Mouse (Mus musculus) erythroid progenitor cell, adult 5-6 weeks (primary cell): Measurements from ENCODE around the gene Gng8. TPM values are rescaled to one million over a fixed set of nuclear protein-coding genes. Genes with fewer than 3 reads are reported as not detected.

Experiments
- ATAC-seq: replicated peaks from 2 replicates; pipeline ENCODE4 v1.8.0; 2016; ENCODE audit warnings: moderate number of reproducible peaks, mild to moderate bottlenecking, moderate TSS enrichment, inconsistent platforms; ENCODE audit not compliant: poor library complexity, low FRiP score, severe bottlenecking
- total RNA-seq, 2 experiments: library from RNA; stranded (forward) in 1 of 2; stranded (reverse) in 1 of 2; fragments of 150-400 nt in 1 of 2; fragments of 186-747, 209-891 nt in 1 of 2; gene quantifications; 2 replicates each; pipeline versions ENCODE4 v1.2.3 to v1.2.4; 2015 to 2017; ENCODE audit warnings: low replicate concordance in 2 of 2

Gene Gng8
- total RNA-seq (2015; ENCODE audit: low replicate concordance) = not detected in 2 replicates
- not detected in 2 replicates for total RNA-seq (2017; ENCODE audit: low replicate concordance)

DNA sequence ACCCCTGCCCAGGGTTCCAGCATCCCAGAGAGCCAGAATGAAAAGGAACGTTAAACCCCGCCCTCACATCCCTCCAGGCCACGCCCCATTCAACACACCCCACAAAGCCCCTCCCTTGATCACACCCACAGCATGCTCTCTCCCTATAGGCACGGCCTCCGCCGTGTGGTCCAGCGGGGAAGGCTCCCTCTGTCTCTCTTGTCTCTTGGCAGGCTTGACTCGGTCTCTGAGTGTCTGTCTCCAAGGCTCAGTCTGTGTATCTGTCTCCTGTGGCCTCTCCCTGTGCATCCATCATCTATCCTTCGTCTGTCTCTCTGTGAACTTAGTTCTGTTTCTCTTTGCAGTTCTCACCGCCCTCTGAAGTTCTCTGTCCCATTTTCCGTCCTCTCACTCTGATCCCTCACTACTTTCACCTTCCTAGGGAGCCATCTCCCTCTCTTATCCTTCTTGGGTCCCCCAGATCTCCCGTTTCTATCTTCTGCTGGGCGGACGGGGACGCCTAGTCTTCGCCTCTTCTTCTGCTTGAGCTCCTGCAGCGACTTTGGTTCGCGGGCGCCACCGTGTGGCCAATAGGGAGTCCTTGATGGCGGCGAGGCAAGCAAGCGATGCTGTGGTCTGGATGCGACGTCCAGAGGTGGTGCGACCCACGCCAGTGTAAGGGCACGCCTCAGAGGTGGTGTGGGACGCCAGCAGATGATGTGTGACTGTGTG, at the start of gene Gng8:
Gene Gng8, plus strand, starts transcription at position 146 of the 711 bp plus-strand sequence.
- peak; percentile 79 for ATAC-seq

DNA sequence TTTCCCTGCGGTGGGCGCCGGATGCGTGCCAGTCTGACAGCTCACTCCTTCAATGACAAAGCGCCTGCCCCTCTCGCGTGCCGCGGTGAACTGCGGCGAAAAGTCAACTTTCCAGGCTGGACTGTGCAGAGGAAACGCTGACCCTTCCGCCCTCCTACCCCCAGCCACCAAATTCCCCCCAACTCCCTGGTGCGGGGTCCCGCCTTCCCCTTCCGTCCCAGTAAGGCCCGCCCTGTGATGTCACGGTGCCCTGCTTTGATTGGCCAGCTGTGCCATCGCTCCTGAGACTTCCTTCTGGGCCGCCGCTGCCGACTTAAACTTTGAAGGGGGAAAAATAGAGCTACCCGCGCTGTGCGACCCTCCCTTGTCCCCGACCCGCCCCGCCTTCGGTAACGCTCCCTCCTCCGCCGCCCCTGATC, 48.9 kb upstream of the Gng8 start, which contains the start of gene Prkd2:
Gene Prkd2, plus strand, starts transcription at position 258 of the 419 bp plus-strand sequence.
- peak; percentile 87 for ATAC-seq

DNA sequence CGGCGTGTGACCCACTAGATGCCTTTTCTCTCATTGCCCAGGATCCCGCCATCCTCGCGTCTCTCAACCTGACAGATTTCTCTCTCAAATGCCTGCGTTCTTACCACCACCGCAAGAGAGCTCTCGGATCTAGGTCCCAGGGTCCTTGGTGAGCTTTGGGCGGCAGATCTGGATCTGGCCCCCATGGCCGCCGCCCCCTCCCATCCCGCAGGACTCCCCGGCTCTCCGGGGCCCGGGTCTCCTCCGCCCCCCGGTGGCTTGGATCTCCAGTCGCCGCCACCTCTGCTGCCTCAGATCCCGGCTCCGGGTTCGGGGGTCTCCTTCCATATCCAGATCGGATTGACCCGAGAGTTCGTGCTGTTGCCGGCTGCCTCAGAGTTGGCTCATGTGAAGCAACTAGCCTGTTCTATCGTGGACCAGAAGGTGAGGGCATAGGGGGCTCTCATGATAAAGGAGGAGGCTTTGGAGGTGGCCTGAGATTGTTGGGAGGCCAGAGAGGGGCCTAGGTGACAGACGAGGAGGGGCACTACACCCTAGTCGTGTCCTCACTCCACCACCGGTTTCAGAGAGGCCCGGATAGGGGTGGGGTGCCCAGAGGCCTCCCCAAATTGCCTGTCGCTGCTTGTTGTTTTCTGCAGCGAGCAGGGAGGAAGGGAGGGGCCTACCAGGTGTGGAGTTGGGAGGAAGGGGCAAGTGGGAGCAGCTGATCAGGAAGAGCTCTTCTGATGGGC, 48.0 kb upstream of the Gng8 start:
- no peak for ATAC-seq

DNA sequence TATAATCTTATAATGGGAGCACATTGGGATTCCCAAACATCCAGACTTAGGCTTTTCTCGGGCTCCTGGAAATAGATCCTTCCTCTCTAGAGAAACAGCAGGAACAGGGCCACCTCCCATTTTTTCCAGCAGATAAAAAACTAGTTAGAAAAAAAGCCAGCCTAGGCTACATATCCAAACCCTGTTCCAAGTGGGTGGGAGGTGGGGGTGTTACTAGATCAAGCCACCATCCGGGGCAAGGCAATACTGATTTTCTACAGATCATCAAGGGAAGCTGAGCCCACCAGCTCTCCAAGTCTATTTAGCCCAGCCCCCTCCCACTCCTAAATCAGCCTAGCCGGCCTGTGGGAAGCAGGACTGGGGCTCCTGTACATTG, 46.9 kb upstream of the Gng8 start:
- no peak for ATAC-seq

DNA sequence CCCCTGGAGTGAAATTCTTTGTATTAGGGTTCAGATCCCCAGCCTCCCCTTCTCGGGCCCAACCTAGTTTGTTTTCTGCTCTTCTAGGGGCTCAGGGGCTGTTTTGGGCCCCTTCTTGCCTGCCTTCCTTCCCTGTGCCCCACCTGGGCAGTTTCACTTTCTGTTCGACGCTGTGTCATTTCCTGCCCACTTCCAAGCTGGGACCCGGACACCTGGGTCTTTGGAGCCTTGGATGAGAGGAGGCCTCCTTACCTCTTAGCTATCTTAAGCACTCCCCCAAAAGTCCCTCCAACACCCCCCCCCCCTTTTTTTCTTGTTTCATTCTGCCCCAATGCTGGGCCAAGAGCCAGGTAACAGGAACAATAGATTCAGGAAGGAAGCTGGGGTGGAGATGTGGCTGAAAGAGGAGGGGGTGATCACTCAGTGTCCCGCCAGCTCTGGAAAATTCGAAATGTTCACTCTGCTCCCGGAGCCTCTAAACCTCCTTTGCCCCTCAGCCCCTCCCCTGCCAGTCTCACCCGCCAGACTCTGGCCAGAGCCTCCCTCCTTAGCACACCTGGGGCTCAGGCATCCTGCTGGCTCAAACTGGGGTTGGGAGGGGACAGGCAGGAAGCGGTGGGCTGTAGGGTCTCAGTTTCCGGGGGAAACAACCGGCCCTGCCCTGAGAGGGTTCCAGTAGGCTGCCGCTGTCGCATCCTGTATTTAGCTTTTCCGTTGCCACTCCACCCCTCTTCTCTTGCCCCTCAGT, 46.3 kb upstream of the Gng8 start:
- 0 out of 2 replicates have a peak, but pooled peaks have one; percentile 28 for ATAC-seq

DNA sequence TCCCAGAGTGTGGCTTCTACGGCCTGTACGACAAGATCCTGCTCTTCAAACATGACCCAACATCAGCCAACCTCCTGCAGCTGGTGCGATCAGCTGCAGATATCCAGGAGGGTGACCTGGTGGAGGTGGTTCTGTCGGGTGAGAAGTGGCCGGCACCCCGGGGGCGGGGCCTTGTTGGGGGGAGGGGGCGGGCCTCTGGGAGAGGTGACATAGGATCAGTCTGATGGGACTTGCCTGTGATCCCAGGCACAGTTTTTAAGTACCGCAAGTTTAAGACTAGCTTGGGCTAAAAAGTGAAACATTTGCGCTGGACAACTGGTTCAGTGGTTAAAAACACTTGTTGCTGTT, 45.8 kb upstream of the Gng8 start:
- ATAC-seq = no peak

DNA sequence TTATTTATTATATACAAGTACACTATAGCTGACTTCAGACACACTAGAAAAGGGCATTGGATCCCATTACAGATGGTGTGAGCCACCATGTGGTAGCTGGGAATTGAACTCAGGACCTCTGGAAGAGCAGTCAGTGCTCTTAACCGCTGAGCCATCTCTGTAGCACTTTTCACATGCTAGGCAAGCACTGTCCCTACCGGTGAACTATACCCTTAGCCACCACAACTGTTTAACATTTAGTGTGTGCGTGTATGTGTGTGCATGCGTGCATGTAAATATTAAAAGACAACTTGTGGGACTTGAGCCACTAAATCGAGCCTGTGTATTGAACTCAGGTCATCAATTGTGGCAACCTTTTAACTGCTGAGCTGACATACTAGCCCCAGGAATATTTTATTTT, 44.8 kb upstream of the Gng8 start:
- no peak for ATAC-seq

DNA sequence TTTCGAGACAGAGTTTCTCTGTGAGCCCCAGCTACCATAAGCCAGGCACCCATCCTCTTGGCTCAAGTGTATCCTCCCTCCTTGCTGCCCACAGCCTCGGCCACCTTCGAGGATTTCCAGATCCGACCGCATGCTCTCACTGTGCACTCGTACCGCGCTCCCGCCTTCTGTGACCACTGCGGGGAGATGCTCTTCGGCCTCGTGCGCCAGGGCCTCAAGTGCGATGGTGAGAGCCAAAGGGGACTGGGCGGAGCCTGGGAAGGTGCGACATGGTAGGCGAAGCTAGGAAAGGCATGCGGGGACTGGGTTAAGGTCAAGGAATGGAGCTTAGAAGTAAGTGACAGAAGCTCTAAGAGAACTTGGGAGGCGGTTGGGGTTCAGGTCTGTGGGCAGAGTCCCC, 44.1 kb upstream of the Gng8 start:
- ATAC-seq = no peak

DNA sequence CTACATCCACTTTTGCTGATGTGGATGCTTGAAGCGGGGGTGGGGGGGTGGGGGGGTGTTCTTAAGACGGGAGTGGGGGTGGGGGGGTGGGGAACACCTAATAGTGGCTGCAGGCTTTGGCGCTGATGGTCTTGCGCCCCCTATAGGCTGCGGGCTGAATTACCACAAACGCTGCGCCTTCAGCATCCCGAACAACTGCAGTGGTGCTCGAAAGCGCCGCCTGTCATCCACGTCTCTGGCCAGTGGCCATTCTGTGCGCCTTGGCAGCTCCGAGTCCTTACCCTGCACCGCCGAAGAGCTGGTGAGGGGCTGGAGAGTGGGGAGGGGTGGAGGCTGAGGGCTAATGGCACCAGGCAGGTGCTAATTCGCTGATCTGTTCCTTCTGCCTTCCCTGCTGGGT, 43.0 kb upstream of the Gng8 start:
- no peak for ATAC-seq

DNA sequence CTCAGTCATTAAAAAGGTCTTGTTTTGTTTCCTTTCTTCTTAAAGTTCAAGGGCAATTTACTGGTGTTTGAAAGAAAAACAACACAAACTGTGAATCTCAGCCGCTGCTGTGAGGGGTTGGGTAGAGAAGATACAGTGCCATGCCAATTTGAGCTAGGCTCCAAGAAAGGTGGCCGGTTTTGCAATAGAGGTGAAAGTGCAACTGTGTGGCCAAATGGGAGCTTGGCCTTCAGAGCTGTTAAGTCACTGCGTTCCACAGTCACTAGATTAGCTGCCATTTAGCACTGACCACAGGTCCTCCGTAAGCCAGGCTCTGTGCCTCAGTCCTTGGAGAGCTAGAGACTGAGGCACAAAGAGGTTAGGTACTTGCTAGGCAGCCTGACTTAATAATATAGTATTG, 40.0 kb upstream of the Gng8 start:
- ATAC-seq = no peak

DNA sequence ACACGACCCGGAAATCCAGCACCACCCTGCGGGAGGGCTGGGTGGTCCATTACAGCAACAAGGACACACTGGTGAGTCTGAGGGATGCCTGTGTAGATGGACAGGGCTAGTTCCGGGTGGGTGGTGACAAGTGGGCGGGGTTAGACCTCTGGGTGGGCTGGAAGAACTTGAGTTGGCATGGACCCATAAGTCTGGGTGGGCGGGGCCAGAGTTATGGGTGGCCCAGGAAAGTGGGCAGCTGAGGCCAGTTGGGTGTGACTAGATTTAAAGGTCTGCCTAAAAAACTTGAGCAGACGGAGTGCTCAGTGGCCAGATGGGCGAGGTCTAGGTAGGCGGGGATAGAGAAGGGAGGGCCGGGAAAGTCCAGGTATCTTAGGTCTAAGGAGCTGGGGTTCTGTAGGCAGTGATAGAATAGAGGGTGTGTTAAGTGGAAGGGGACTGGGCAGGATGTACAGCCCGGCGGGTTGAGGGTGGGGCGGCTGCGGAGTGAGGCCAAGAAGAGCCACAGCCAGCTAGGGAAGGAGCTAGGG, 38.2 kb upstream of the Gng8 start:
- no peak for ATAC-seq

DNA sequence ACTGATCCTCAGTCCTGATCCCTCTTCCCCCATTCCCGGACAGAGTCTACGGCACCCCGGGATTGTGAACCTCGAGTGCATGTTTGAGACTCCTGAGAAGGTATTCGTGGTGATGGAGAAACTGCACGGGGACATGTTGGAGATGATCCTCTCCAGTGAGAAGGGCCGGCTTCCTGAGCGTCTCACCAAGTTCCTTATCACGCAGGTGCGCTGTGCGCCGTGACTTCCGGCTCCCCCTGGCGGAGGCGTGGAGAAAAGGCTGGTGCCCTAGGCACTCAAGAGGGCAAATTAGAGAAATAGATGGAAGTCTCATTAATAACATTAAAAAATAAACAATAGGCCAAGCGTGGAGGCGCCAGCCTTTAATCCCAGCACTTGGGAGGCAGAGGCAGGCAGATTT, 33.2 kb upstream of the Gng8 start:
- ATAC-seq = peak; percentile 69

DNA sequence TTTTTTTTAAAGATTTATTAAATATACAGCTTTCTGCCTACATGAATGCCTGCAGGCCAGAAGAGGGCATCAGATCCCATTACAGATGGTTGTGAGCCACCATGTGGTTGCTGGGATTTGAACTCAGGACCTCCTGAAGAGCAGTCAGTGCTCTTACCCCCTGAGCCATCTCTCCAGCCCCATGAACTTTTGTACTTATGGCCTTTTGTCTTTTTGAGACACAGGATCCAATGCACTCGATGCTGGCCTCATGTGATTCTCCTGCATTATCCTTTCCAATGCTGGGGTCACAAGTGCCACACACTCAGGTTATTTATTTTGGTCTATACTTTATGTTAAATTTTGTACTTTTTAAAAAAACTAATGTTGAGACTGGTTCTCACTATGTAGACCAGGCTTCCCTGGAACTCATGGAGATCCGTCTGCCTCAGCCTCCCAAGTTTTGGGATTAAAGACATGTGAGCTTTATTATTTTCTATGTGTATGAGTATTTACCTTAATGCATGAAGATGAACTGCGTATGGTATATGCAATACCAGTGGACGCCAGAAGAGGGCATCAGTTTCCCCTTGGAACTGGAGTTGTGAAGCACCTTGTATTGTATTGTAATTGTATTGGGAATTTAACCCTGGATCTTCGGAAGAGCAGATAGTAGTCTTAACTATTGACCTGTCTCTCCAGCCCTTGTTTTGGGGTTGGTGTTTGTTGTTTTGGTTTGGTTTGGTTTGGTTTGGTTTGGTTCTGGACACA, 31.5 kb upstream of the Gng8 start:
- ATAC-seq = no peak

DNA sequence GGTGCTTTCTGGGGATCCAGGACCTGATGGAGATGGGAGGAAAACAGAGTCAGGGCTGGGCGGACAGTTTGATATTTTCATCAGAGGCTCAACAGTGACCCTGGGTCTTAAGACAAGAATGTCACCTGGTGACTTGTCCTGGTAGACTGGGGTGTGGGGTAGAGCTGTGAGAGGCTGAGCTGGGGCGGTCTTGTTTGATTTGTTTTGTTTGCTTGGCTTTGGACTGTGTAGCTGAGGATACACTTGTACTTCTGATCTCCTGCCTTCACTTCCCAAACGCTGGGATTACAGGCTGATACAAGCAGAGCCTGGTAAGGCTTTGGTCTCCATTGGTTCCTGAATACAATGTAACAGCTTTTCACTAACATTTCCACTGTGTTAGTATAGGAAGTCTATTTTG, 24.1 kb upstream of the Gng8 start:
- ATAC-seq = no peak

DNA sequence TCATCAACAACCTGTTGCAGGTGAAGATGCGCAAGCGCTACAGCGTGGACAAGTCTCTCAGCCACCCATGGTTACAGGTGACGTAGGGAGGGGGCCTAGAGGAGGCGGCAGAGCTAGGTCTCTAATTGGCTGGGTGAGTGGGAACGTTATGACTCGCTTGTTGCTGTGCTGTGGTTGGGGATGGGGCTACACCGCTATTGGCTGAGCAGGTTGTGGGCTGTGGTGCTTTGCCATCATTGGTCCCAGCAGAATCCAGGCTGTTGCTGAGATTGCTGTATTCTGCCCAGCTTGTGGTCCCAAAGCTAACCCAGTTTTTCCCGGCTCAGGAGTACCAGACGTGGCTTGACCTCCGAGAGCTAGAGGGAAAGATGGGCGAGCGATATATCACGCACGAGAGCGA, 22.1 kb upstream of the Gng8 start:
- ATAC-seq = no peak

DNA sequence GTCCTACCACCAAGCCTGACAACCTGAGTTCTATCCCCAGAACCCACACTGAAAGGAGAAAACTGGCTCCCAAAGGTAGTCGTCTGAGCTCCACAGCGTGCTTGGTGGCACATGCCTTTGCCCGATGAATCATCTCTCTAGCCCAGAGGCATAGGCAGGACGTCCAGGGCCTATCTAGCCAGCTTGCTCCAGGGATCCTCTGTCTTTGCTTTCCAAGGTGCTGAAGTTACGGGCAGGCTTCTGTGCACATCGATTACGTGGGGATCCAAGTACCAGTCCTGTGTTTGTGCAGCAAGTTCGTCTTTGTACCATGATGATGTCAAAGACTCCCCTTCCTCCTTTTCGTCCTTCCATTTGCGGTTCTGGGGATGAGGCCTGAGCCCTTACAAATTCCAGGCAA, 20.0 kb upstream of the Gng8 start:
- ATAC-seq = no peak

DNA sequence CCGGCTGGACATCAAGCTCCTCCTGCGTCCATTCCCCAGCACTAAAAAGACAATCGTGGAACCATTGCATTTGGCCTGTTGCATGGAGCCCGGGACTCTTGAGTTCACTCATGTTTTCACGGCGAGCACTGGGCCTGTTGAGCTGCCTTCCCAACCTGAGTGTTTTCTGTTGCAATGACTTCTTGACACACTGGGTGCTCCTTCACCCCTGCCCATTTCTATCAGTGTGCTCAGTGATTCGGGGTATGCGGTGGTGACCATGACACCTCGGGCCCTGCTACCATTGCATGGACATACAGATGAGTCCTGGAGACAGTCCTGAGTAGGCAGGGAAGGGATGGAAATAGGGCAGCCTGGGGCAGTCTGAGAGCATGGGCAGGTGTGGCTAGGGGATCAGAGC, 19.1 kb upstream of the Gng8 start:
- ATAC-seq = no peak

DNA sequence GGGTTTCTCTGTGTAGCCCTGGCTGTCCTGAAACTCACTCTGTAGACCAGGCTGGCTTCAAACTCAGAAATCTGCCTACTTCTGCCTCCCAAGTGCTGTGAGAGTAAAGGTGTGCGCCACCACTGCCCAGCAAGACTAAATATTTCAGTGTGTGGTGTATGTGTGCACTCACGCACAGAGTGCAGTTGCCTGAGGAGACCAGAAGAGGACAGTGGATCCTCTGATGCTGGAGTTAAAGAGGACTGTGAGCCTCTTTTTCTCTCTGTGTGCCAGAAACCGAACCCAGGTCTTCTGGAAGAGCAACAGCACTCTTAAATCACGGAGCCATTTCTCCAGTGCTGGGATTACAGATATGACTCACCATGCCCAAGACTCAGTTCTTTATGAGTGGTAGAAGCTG, 18.2 kb upstream of the Gng8 start:
- ATAC-seq = no peak

DNA sequence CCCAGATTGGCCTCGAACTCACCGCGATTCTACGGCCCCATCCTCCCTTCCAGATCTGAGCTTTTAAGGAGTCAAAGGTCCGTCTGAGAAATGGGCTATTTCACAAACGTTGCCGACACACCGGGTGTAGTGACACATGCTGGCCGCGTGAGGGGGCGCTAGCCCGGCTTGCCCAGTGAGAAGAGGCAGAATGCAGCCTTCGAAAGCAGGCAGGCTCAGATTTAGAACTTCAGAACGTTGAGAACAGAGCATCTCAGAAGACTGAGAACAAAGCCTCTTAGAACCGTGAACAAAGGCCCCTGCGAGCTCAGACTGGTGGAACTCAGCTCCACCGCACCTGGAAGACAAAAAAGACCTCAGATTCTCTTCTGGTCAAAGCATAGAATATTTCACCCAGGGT, 17.4 kb upstream of the Gng8 start:
- ATAC-seq = peak; percentile 63

DNA sequence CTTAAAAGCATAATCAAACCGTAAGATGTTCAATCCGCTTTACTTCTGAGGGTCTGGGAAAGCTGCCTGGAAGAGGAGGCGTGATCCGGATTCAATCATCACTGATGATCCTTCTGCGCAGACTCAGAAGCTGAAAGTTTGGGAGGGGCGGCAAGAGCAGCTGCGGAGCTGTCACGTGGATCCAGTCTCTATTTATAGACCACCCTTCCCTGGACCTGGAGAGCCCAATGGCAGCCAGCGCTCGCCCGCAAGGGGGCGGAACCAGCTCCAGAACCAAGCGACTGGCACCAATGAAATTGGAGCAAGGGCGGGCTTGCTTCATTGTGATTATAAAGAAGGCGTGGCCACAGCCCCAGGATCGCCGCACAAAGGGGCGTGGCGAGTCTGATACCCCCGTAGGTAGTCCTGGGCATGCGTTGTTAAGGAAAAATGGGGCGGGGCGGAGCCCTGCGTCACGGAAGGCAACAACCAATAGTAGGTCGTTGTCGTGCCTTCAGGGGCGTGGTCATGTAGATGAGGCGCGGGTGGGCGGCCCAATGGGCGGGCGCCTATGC, 16.8 kb upstream of the Gng8 start:
- peak; percentile 95 for ATAC-seq
